Mouse (Mus musculus) neural tube, embryonic 12.5 days (tissue): ENCODE results near the gene Actl6a. TPM values are rescaled to one million over a fixed set of nuclear protein-coding genes. Genes with fewer than 3 reads are reported as not detected.
"Not testable (repeated sequence)": the region's sequence is repeated elsewhere in the genome, so short reads cannot be mapped to it uniquely, and the experiment has no call there.

Experiments
- ATAC-seq: fragments of 200-750 bp; cut with Nextera tagmentation; 2 replicates; pipeline ENCODE4 v1.8.0; 2017; ENCODE audit warnings: low read depth, mild to moderate bottlenecking, moderate TSS enrichment, moderate library complexity; ENCODE audit not compliant: low FRiP score
- H3K27ac ChIP-seq: fragments of 300-500 bp; sonication (generic); 2 replicates; pipeline ENCODE4 v1.5.1; 2016
- H3K27me3 ChIP-seq: fragments of 300-500 bp; sonication (generic); replicated peaks from 2 replicates; pipeline ENCODE4 v1.6.1; 2016; ENCODE audit warnings: mild to moderate bottlenecking
- H3K36me3 ChIP-seq: fragments of 300-500 bp; sonication (generic); 2 replicates; pipeline ENCODE4 v1.6.1; 2016; ENCODE audit warnings: mild to moderate bottlenecking
- H3K4me1 ChIP-seq: fragments of 300-500 bp; sonication (generic); 2 replicates; pipeline ENCODE4 v1.6.1; 2016
- H3K4me2 ChIP-seq: fragments of 300-500 bp; sonication (generic); replicated peaks from 2 replicates; pipeline ENCODE4 v1.6.1; 2016; ENCODE audit warnings: mild to moderate bottlenecking
- H3K4me3 ChIP-seq: fragments of 300-500 bp; sonication (generic); 2 replicates; pipeline ENCODE4 v1.5.1; 2016
- H3K9ac ChIP-seq: fragments of 300-500 bp; sonication (generic); 2 replicates; pipeline ENCODE4 v1.6.1; 2016; ENCODE audit warnings: mild to moderate bottlenecking
- H3K9me3 ChIP-seq: fragments of 300-500 bp; sonication (generic); 2 replicates; pipeline ENCODE4 v1.6.1; 2016; ENCODE audit warnings: mild to moderate bottlenecking
- WGBS: fragments of 180-500 bp; shearing (Covaris S2); methylation state at CpG from one replicate; pipeline ENCODE4 v1.1.7; 2016; 5-methylcytosine and 5-hydroxymethylcytosine counted together
- polyA plus RNA-seq: library from polyadenylated mRNA; unstranded; fragments of >200 nt; fragmentation: Nextera tagmentation; extraction: Ambion mirVana; gene quantifications from 2 replicates; pipeline ENCODE4 v1.2.1, GENCODE M21; 2016

Actl6a gene
- polyA plus RNA-seq = 173 TPM in 2 replicates

DNA sequence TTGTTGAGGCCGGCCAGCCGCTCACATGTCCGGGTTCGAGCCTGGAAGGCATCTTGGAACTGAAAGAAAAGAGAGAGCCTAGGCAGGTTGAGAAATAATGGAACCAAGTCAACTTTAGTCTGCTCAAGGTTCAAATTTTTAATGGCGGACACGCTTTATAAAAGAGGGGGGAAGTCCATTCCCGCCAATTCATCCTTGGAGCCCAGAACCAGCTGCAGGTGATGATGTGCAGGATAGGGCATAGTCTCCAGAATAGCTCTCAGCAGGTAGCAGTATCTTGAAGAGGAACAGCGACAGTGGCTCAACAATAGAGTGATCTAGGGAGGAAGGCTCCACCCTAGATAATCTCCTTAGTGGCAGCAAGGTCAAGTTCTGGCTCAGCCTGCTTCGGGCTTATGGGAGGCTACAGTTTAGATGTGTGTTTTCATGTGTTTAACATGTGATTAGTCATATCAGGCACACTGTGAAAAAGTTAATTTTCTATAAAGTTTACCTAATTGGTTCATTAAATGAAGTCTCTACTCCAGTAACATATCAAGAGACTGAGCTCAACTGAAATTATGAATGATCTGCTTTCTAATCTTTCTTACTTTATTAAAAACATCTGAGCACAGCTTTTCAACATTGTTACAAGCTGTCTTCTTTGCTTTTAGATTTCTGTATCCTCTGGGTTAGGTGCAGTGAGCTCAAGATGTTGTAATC is at the start of gene Actl6a:
TSS of gene Actl6a (plus strand) at position 652 of the 702 bp plus-strand sequence.
- H3K4me1 ChIP-seq, H3K9me3 ChIP-seq, H3K4me2 ChIP-seq, H3K4me3 ChIP-seq, ATAC-seq, H3K27me3 ChIP-seq, H3K36me3 ChIP-seq, H3K9ac ChIP-seq, H3K27ac ChIP-seq: not testable (repeated sequence)
- 82% methylated on average over 9 of the region's 9 CpGs for WGBS

DNA sequence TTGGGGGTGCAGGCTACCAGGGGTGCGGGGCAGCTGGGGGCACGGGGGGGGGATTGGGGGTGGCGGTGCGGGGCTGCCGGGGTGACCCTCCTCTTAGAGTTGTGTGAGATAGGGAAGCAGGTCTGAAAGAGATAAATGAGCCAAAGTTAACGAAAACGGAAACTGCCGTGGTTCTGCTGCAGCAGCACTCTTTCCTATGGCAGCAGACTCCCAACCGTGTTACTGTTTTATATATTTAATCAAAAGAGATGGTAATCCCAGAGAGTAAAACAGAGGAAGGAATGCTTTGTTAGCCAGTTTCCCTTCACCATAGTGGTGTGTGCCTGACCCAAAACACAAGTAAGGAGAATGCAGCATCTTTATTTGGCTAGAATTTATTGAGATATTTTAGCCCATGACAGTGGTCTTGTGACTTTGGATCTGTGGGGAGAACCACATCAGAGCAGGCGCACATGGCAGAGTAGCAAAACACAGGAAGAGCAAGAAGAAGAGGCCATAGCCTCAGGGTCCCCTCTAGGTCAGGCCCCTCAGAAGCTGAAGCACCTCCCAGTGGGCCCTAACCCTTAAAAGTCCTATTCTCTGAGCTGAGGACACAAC is 49.6 kb upstream of the Actl6a start:
- Histone ChIP-seq H3K4me1 (no peaks in the 10 kb centered on the region), H3K9ac (no peak overlapping the region), H3K27me3 (no peaks in the 10 kb centered on the region), H3K4me2 (no peak overlapping the region), H3K27ac (no peak overlapping the region), H3K4me3 (no peak overlapping the region), H3K36me3 (no peaks in the 10 kb centered on the region), H3K9me3 (no peaks in the 10 kb centered on the region)
- ATAC-seq = no peak
- 79% methylated on average over 10 of the region's 10 CpGs for WGBS

DNA sequence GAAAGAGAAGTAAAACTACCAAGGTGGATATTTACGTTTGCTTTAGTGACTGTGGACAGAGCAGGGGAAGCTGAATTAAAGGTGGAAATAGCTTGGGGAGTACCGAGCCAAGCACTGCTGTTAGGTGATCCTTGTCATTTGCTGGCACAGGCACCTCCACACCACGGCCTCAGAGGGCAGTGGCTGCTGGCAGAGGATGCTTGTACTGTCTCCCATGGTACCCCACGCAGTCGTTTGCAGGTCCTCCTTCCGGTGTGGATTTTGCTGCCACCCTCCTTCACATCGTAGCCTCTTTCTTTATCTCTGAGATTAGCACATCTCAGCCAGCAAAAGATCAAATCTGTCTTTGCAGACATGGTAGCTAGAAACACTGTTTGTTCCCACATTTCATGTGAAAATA is 47.7 kb upstream of the Actl6a start:
- no peak for ATAC-seq
- Histone ChIP-seq H3K4me1 (no peaks in the 10 kb centered on the region), H3K27me3 (no peaks in the 10 kb centered on the region), H3K9ac (no peak overlapping the region), H3K4me3 (no peak overlapping the region), H3K9me3 (no peaks in the 10 kb centered on the region), H3K27ac (no peak overlapping the region), H3K4me2 (no peak overlapping the region), H3K36me3 (no peaks in the 10 kb centered on the region)
- 82% methylated on average over 7 of the region's 7 CpGs for WGBS

DNA sequence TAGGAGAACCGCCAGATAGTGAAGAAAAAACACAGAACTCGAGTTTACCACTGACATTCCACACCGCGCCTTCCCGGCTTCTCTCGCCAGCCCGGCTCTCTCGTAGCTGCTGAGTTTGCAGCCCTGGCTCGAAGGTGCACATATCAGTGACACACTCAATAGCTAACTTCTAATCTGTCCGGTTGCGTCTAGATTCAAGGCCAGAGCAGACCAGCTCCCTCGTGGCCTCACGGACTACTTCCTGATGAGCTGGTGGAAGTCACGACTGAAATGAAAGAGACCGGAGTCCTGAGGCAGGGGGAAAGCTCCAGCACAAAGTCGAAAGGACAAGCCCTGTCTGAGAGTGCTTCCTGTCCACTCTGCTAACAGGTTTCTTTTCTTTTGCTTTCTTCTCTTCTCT is 47.3 kb upstream of the Actl6a start:
- no peak for ATAC-seq
- Histone ChIP-seq H3K9ac (no peak overlapping the region), H3K27ac (no peak overlapping the region), H3K4me3 (no peak overlapping the region), H3K36me3 (no peaks in the 10 kb centered on the region), H3K4me2 (no peak overlapping the region), H3K9me3 (no peaks in the 10 kb centered on the region), H3K27me3 (no peaks in the 10 kb centered on the region), H3K4me1 (no peaks in the 10 kb centered on the region)
- WGBS = 88% methylated on average over 16 of the region's 16 CpGs

DNA sequence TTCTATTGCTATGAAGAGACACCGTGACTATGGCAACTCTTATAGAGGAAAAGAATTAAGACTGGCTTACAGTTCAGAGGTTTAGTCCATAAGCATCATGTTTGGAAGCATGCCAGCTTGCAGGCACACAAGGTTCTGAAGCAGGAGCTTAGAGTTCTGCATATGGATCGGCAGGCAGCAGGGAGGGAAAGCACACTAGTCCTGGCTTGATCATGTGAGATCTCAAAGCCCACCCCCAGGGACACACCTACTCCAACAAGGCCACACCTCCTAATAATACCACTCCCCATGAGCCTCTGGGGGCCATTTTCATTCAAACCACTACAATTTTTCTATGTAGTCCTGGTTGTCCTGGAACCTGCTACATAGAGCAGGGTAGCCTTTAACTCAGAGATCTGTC is 46.6 kb upstream of the Actl6a start:
- H3K4me2 ChIP-seq = no peak overlapping the region
- no peak for ATAC-seq
- no peaks in the 10 kb centered on the region for H3K9me3 ChIP-seq
- no peak overlapping the region for H3K4me3 ChIP-seq
- WGBS = 93% methylated on average over 2 of the region's 2 CpGs
- no peak overlapping the region for H3K9ac ChIP-seq
- no peak overlapping the region for H3K27ac ChIP-seq
- no peaks in the 10 kb centered on the region for H3K27me3 ChIP-seq
- H3K4me1 ChIP-seq = no peaks in the 10 kb centered on the region
- no peaks in the 10 kb centered on the region for H3K36me3 ChIP-seq

DNA sequence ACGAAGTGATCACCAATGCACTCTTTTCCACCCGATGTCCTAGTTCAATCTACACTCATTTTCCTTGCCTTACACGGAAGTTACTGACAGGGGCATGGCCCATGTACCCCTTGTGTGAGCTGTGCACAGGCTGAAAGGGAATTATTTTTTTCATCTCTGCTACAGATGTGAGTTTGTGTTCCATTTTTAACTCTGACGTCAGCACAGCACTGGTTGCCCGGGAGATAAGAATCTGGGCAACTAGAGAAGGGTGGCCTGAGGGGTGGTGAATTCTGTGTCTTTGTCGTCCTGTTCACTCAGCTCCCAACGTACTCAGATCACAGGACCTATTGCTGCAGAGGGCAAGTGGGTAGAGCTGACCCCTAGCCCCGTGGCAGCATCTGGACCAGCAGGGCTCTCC is 45.8 kb upstream of the Actl6a start:
- Histone ChIP-seq H3K9me3 (no peaks in the 10 kb centered on the region), H3K4me2 (no peak overlapping the region), H3K9ac (no peak overlapping the region), H3K27me3 (no peaks in the 10 kb centered on the region), H3K4me1 (no peaks in the 10 kb centered on the region), H3K27ac (no peak overlapping the region), H3K36me3 (no peaks in the 10 kb centered on the region), H3K4me3 (no peak overlapping the region)
- ATAC-seq = no peak
- 70% methylated on average over 8 of the region's 8 CpGs for WGBS

DNA sequence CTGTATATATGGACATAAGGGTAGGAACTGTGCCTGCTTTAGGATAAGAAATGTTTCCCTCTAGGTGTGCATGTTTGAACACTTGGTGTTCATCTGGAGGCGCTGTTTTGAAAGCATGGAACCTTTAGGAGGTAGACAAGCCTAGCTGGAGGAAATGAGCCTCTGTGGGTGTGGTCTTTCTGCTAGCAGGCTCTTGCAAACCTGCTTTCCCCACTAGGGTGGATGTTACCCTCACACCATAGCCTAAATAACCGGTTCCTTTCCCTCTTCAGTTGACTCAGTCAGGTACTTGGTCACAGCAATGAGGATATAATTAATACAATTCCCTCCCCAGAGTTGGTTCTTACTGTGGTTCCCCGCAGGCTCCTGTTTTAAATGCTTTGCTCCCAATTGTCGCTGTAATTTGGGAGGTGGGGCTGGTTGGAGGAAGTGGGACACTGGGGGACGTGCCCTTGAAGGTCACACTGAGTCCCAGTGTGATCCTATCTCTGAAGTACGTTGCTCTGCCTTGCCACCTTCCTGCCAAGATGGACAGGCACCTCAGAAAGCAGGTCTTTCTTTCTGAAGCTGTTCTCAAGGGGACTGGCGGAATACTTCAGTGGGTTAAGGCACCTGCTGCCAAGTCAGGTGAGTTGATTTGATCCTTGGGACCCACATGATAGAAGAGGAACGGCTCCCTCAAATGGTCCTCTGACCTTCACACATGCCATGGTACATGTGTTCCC is 45.1 kb upstream of the Actl6a start:
- Histone ChIP-seq H3K9ac (no peak overlapping the region), H3K4me3 (no peak overlapping the region), H3K4me1 (no peaks in the 10 kb centered on the region), H3K4me2 (no peak overlapping the region), H3K27me3 (no peaks in the 10 kb centered on the region), H3K27ac (no peak overlapping the region), H3K36me3 (no peaks in the 10 kb centered on the region), H3K9me3 (no peaks in the 10 kb centered on the region)
- WGBS = 58% methylated on average over 8 of the region's 8 CpGs
- no peak for ATAC-seq

DNA sequence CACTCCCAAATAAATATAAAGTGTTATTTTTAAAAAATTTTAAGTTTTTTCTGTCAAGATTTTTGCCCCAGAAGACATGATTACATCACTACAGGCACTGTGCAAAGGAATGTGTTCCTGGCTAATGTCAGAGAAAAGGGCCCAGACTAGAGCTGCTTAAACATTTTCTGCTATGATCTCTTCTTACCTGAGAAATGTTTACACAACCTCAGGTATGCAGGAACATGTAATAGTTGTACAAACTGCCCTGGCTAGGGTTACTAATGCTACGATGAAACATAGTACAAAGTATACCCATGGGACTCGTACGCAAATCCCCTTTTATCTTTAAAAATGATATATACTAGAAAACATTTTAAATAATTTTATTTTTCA is 44.6 kb upstream of the Actl6a start:
- Histone ChIP-seq H3K4me3 (no peak overlapping the region), H3K36me3 (no peaks in the 10 kb centered on the region), H3K27ac (no peak overlapping the region), H3K4me2 (no peak overlapping the region), H3K27me3 (no peaks in the 10 kb centered on the region), H3K9ac (no peak overlapping the region), H3K9me3 (no peaks in the 10 kb centered on the region), H3K4me1 (no peaks in the 10 kb centered on the region)
- WGBS = 91% methylated on average over 3 of the region's 3 CpGs
- no peak for ATAC-seq

DNA sequence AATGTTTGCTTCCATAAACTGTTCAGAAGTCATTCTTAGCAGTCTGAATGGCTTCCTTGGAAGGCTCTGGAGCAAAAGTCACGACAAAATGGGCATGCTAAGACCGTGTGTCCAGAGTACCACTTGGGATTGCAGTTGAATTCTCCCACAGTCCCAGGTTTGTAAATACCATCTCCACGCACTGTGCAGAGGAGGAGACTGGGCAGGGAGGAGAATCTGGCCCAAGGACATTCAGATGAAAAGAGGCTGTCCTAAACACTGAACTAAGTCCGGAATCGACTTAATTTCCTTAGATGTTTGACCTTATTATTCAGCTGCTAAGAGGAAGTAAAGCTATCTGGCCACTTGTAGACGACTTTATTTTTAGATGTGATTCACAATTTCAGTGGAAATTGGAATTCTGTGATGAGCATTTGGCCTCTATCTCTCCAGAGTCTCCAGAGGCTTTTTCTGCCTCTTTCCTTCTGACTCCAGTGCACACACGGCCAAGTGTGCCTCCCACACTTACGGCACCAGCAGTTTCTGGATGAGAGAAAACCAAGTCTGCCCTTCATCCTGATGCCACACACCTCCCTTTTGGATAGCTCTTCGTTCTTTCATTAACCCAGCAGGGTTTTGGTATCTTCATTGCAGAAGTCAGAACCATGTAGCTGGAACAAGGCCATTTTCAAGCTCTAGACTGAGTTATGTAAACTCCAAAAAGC is 37.7 kb upstream of the Actl6a start:
- ATAC-seq = no peak
- no peak overlapping the region for H3K9ac ChIP-seq
- H3K9me3 ChIP-seq = no peaks in the 10 kb centered on the region
- H3K4me1 ChIP-seq = no peaks in the 10 kb centered on the region
- H3K4me3 ChIP-seq = no peak overlapping the region
- WGBS = 87% methylated on average over 9 of the region's 9 CpGs
- no peaks in the 10 kb centered on the region for H3K27me3 ChIP-seq
- H3K4me2 ChIP-seq = no peak overlapping the region
- H3K27ac ChIP-seq = no peak overlapping the region
- no peaks in the 10 kb centered on the region for H3K36me3 ChIP-seq

DNA sequence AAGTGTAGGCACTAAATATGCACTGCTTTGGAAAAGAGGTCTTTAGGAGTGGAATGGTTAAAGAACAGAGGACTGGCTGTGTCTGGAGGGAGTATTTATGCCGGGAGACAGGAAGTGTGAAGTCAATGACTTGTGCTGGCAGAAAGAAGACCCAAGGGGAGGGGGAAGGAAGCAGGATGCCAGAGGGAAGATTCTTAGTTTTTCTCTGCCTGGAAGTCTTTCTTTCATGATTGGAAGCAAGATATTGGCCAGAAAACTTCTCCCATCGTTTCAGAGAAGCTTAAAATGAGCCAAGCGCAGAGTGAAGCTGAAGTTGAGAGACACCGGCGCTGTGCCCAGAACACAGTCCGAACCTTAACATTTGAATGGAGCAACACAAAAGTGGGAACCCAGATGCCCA is 36.9 kb upstream of the Actl6a start:
- Histone ChIP-seq H3K4me3 (no peak overlapping the region), H3K9me3 (no peaks in the 10 kb centered on the region), H3K9ac (no peak overlapping the region), H3K4me1 (no peaks in the 10 kb centered on the region), H3K4me2 (no peak overlapping the region), H3K27ac (no peak overlapping the region), H3K27me3 (no peaks in the 10 kb centered on the region), H3K36me3 (no peaks in the 10 kb centered on the region)
- ATAC-seq = no peak
- 77% methylated on average over 6 of the region's 6 CpGs for WGBS

DNA sequence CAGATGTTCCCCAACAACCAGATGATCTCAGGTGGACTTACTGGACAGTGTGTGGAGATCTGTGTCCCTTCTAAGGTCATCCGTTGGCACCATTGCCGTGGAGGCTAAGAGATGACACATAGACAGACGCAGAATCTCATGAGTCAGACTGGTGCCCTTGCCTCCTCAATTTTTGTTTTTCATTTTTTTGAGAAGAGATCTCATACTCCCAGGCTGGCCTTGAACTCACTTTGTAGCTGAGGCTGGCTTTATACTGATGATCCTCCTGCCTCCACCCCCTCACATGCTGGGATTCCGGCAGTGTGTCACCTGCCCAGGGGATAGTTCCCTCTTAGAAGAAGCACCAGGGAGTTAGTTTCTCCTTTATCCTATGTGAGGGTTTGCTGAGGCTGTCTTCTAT is 35.9 kb upstream of the Actl6a start:
- H3K9me3 ChIP-seq = no peaks in the 10 kb centered on the region
- H3K4me3 ChIP-seq = no peak overlapping the region
- no peak overlapping the region for H3K9ac ChIP-seq
- WGBS = 94% methylated on average over 4 of the region's 4 CpGs
- no peak overlapping the region for H3K27ac ChIP-seq
- no peak overlapping the region for H3K4me2 ChIP-seq
- H3K36me3 ChIP-seq = no peaks in the 10 kb centered on the region
- no peaks in the 10 kb centered on the region for H3K27me3 ChIP-seq
- ATAC-seq = no peak
- no peaks in the 10 kb centered on the region for H3K4me1 ChIP-seq

DNA sequence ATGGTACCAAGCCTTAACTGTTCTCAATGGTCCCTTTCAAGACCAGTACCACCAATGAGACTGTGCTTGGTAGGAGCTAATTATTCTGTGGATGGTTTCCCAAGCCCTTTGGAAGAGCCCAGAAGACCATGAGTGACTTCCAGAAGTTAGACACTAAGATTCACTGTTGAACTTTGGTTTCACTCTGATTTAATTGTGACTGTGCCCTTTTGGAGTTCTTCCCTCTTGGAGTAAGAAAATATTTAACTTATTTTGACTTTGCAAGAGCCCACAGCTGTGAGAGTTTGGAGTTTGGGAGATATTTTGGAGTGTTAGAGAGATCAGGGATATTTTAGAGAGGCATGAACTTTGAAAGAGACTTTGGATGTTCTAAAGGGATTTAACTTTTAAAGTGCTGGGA is 32.9 kb upstream of the Actl6a start:
- Histone ChIP-seq H3K27ac (no peak overlapping the region), H3K4me2 (no peak overlapping the region), H3K27me3 (no peaks in the 10 kb centered on the region), H3K9ac (no peak overlapping the region), H3K4me3 (no peak overlapping the region), H3K4me1 (no peaks in the 10 kb centered on the region), H3K36me3 (no peaks in the 10 kb centered on the region), H3K9me3 (no peaks in the 10 kb centered on the region)
- no peak for ATAC-seq
